ENCODE assay signal across 23 mouse cellular contexts in genomic region chr2:118689875-118690274, GRCm38 (mm10). TPM values are rescaled to one million over a fixed set of nuclear protein-coding genes. Genes with fewer than 3 reads are reported as not detected.
DNase-seq lines count a peak whose midpoint lies in the region; ATAC-seq and TF ChIP-seq lines count a peak whose summit lies in the region.
"Had no signal": no experiment of that assay in that cellular context is flagged by ENCODE, and none has a peak within 500 bp of the region (broad histone marks: within the 10 kb centered on the region; RNA-seq: fewer than 3 reads in every experiment).

No protein-coding gene starts in this region.

- no peaks in the 10 kb centered on the region for H3K36me3 ChIP-seq in kidney, adult 2 months (ENCODE audit: control insufficient read depth, insufficient read depth, low read length)
- no peaks in the 10 kb centered on the region for H3K36me3 ChIP-seq in kidney, embryonic 16.5 days (ENCODE audit: insufficient read depth, low read length)
- no peaks in the 10 kb centered on the region for H3K36me3 ChIP-seq in kidney, embryonic 15.5 days
- no peaks in the 10 kb centered on the region for H3K36me3 ChIP-seq in hindbrain, embryonic 11.5 days (ENCODE audit: control insufficient read depth, insufficient read depth, low read length)
- H3K36me3 ChIP-seq: embryonic facial prominence, embryonic 12.5 days; hindbrain, embryonic 12.5 days; limb, embryonic 12.5 days had no signal

- H3K4me1 ChIP-seq in kidney, adult 2 months (ENCODE audit: control insufficient read depth, insufficient read depth, low read length): no peaks in the 10 kb centered on the region; the same call in 1 of the 2 replicates
- H3K4me1 ChIP-seq in kidney, embryonic 16.5 days (ENCODE audit: insufficient read depth, low read length): no peaks in the 10 kb centered on the region
- no peaks in the 10 kb centered on the region for H3K4me1 ChIP-seq in kidney, embryonic 15.5 days
- no peaks in the 10 kb centered on the region for H3K4me1 ChIP-seq in hindbrain, embryonic 11.5 days (replicated peaks; ENCODE audit: control insufficient read depth, insufficient read depth, low read length)
- H3K4me1 ChIP-seq: embryonic facial prominence, embryonic 12.5 days; forebrain, embryonic 13.5 days; hindbrain, embryonic 12.5 days; limb, embryonic 12.5 days; megakaryocyte, embryonic 14.5 days; neural tube, embryonic 15.5 days had no signal

- TF ChIP-seq POLR2A in kidney, adult 2 months (IDR thresholded peaks at IDR 0.05; ENCODE audit: low read depth, low read length): no peak

- H3K9ac ChIP-seq in kidney, embryonic 16.5 days (replicated peaks; ENCODE audit: low read length): no peak overlapping the region
- no peak overlapping the region for H3K9ac ChIP-seq in kidney, embryonic 15.5 days
- no peak overlapping the region for H3K9ac ChIP-seq in hindbrain, embryonic 11.5 days (ENCODE audit: low read depth, low read length)
- H3K9ac ChIP-seq: embryonic facial prominence, embryonic 12.5 days; forebrain, embryonic 13.5 days; hindbrain, embryonic 12.5 days; limb, embryonic 12.5 days; neural tube, embryonic 15.5 days had no signal

- ATAC-seq in kidney, embryonic 16.5 days (ENCODE audit: low FRiP score, low TSS enrichment): no peak
- 0 out of 2 replicates have a peak, but pooled peaks have one; percentile 16 for ATAC-seq in kidney, embryonic 15.5 days (replicated peaks; ENCODE audit: low FRiP score)
- ATAC-seq in hindbrain, embryonic 11.5 days (ENCODE audit: low FRiP score): no peak
- ATAC-seq: forebrain, embryonic 13.5 days; intestine, postnatal 0 days; midbrain, embryonic 16.5 days had no signal

- peak; percentile 56 for DNase-seq in adrenal gland, postnatal 25 days
- no peak for DNase-seq in adrenal gland, postnatal 14 days
- peak; percentile 64 for DNase-seq in kidney, adult 2 months
- DNase-seq in 3134 (ENCODE audit: extremely low read depth, insufficient read length, low spot score): peak; percentile 57
- DNase-seq in hindbrain, embryonic 11.5 days (ENCODE audit: low spot score): no peak
- DNase-seq in lung, postnatal 14 days: no peak
- DNase-seq: cerebellum, adult 11-12 months; gastrocnemius, adult 2 months; lung, adult 2 months had no signal

- no peak for TF ChIP-seq CTCF in kidney, adult 2 months (conservative IDR thresholded peaks at IDR 0.05; ENCODE audit: insufficient read depth, insufficient read length, low read depth, low read length)

- no peak overlapping the region for H3K4me3 ChIP-seq in kidney, adult 2 months (ENCODE audit: insufficient read depth, low read depth, low read length)
- H3K4me3 ChIP-seq in kidney, embryonic 16.5 days (ENCODE audit: low read length): no peak overlapping the region
- no peak overlapping the region for H3K4me3 ChIP-seq in kidney, embryonic 15.5 days (replicated peaks)
- H3K4me3 ChIP-seq in hindbrain, embryonic 11.5 days (ENCODE audit: low read depth, low read length): no peak overlapping the region
- H3K4me3 ChIP-seq: embryonic facial prominence, embryonic 12.5 days; forebrain, embryonic 13.5 days; gastrocnemius, adult 2 months; hindbrain, embryonic 12.5 days; layer of hippocampus, adult 2 months; limb, embryonic 12.5 days; megakaryocyte, embryonic 14.5 days; neural tube, embryonic 15.5 days had no signal

- no peaks in the 10 kb centered on the region for H3K9me3 ChIP-seq in kidney, embryonic 16.5 days (ENCODE audit: low read length)
- H3K9me3 ChIP-seq in kidney, embryonic 15.5 days (replicated peaks): no peaks in the 10 kb centered on the region
- H3K9me3 ChIP-seq in hindbrain, embryonic 11.5 days (ENCODE audit: control insufficient read depth, low read length): no peaks in the 10 kb centered on the region
- H3K9me3 ChIP-seq: embryonic facial prominence, embryonic 12.5 days; forebrain, embryonic 13.5 days; hindbrain, embryonic 12.5 days; limb, embryonic 12.5 days; megakaryocyte, embryonic 14.5 days; neural tube, embryonic 15.5 days had no signal

- no peaks in the 10 kb centered on the region for H3K27me3 ChIP-seq in kidney, adult 2 months (replicated peaks; ENCODE audit: control insufficient read depth, insufficient read depth, low read length)
- H3K27me3 ChIP-seq in kidney, embryonic 16.5 days (ENCODE audit: insufficient read depth, low read length): peaks cover 8% of the 10 kb centered on the region; the same call in 1 of the 2 replicates
- H3K27me3 ChIP-seq in kidney, embryonic 15.5 days: peaks cover 41% of the 10 kb centered on the region
- peaks cover 3% of the 10 kb centered on the region; the same call in 1 of the 2 replicates for H3K27me3 ChIP-seq in hindbrain, embryonic 11.5 days (ENCODE audit: control insufficient read depth, insufficient read depth, low read length)

- no peak overlapping the region for H3K4me2 ChIP-seq in kidney, embryonic 16.5 days (replicated peaks; ENCODE audit: low read depth, low read length)
- no peak overlapping the region for H3K4me2 ChIP-seq in kidney, embryonic 15.5 days
- no peak overlapping the region for H3K4me2 ChIP-seq in hindbrain, embryonic 11.5 days (replicated peaks; ENCODE audit: low read depth, low read length)
- H3K4me2 ChIP-seq: embryonic facial prominence, embryonic 12.5 days; forebrain, embryonic 13.5 days; hindbrain, embryonic 12.5 days; limb, embryonic 12.5 days; liver, embryonic 11.5 days; neural tube, embryonic 15.5 days had no signal

- WGBS in kidney, adult 2 months: 60% methylated on average over 10 of the region's 10 CpGs
- WGBS in kidney, embryonic 16.5 days: 80% methylated on average over 10 of the region's 10 CpGs
- WGBS in kidney, embryonic 15.5 days: 75% methylated on average over 10 of the region's 10 CpGs
- 84% methylated on average over 10 of the region's 10 CpGs for WGBS in hindbrain, embryonic 11.5 days

- H3K27ac ChIP-seq in kidney, adult 2 months (ENCODE audit: insufficient read depth, low read depth, low read length): no peak overlapping the region
- H3K27ac ChIP-seq in kidney, embryonic 16.5 days (ENCODE audit: low read length): no peak overlapping the region
- H3K27ac ChIP-seq in kidney, embryonic 15.5 days: no peak overlapping the region
- no peak overlapping the region for H3K27ac ChIP-seq in hindbrain, embryonic 11.5 days (ENCODE audit: low read depth, low read length)
- H3K27ac ChIP-seq: embryonic facial prominence, embryonic 12.5 days; forebrain, embryonic 13.5 days; gastrocnemius, adult 2 months; hindbrain, embryonic 12.5 days; layer of hippocampus, adult 2 months; limb, embryonic 12.5 days; neural tube, embryonic 15.5 days had no signal

RNA-seq across cellular contexts. Expression of gene Ankrd63, which starts 13.9 kb away (rescaled TPM):
- total RNA-seq in adrenal gland, postnatal 25 days (2021): 0.27 and 0.67 TPM in 2 replicates
- 0.15 and 0.30 TPM in 2 replicates for total RNA-seq in adrenal gland, postnatal 14 days (2021)
- polyA plus RNA-seq in kidney, adult 2 months (2012; rRNA removed): 0.03 and 0.05 TPM in 2 replicates
- 0.25 and 0.30 TPM in 2 replicates for polyA plus RNA-seq in kidney, embryonic 16.5 days (2015; fragmentation: Nextera tagmentation; extraction: Ambion mirVana)
- 0.28 and 0.39 TPM in 2 replicates for polyA plus RNA-seq in kidney, embryonic 15.5 days (2015; fragmentation: Nextera tagmentation; extraction: Ambion mirVana)
- polyA plus RNA-seq in hindbrain, embryonic 11.5 days (2014; fragmentation: Nextera tagmentation; extraction: Ambion mirVana): not detected in 2 replicates
- total RNA-seq: ES-E14 had no signal
- polyA plus RNA-seq: embryonic facial prominence, embryonic 12.5 days; hindbrain, embryonic 12.5 days; limb, embryonic 12.5 days; liver, embryonic 11.5 days; midbrain, embryonic 16.5 days; neural tube, embryonic 15.5 days; thymus, postnatal 0 days had no signal

RNA-seq across cellular contexts. Expression of gene Pak6, which starts 26.8 kb away (rescaled TPM):
- 22.6 and 23.1 TPM in 2 replicates for total RNA-seq in adrenal gland, postnatal 25 days (2021)
- total RNA-seq in adrenal gland, postnatal 14 days (2021): 10.5 and 12.7 TPM in 2 replicates
- polyA plus RNA-seq in kidney, adult 2 months (2012; rRNA removed): 10.9 and 13.7 TPM in 2 replicates
- polyA plus RNA-seq in kidney, embryonic 16.5 days (2015; fragmentation: Nextera tagmentation; extraction: Ambion mirVana): 0.60 and 1.4 TPM in 2 replicates
- 0.84 and 1.3 TPM in 2 replicates for polyA plus RNA-seq in kidney, embryonic 15.5 days (2015; fragmentation: Nextera tagmentation; extraction: Ambion mirVana)
- 1.5 and 2.0 TPM in 2 replicates for polyA plus RNA-seq in hindbrain, embryonic 11.5 days (2014; fragmentation: Nextera tagmentation; extraction: Ambion mirVana)
- total RNA-seq: gastrocnemius, adult 2 months had no signal

RNA-seq across cellular contexts. Expression of gene Plcb2, which starts 38.4 kb away (rescaled TPM):
- total RNA-seq in adrenal gland, postnatal 25 days (2021): 0.76 and 2.1 TPM in 2 replicates
- total RNA-seq in adrenal gland, postnatal 14 days (2021): 1.1 and 8.7 TPM in 2 replicates
- polyA plus RNA-seq in kidney, adult 2 months (2012; rRNA removed): 1.9 and 3.7 TPM in 2 replicates
- 1.4 and 1.7 TPM in 2 replicates for polyA plus RNA-seq in kidney, embryonic 16.5 days (2015; fragmentation: Nextera tagmentation; extraction: Ambion mirVana)
- polyA plus RNA-seq in kidney, embryonic 15.5 days (2015; fragmentation: Nextera tagmentation; extraction: Ambion mirVana): 1.5 and 1.9 TPM in 2 replicates
- polyA plus RNA-seq in hindbrain, embryonic 11.5 days (2014; fragmentation: Nextera tagmentation; extraction: Ambion mirVana): 0.32 and 0.43 TPM in 2 replicates

RNA-seq across cellular contexts. Expression of gene Inafm2, which starts 55.7 kb away (rescaled TPM):
- 33.9 and 37.3 TPM in 2 replicates for total RNA-seq in adrenal gland, postnatal 25 days (2021)
- 28.8 and 30.0 TPM in 2 replicates for total RNA-seq in adrenal gland, postnatal 14 days (2021)
- polyA plus RNA-seq in kidney, adult 2 months (2012; rRNA removed): 8.1 and 8.7 TPM in 2 replicates
- 15.2 and 16.3 TPM in 2 replicates for polyA plus RNA-seq in kidney, embryonic 16.5 days (2015; fragmentation: Nextera tagmentation; extraction: Ambion mirVana)
- 14.0 and 15.6 TPM in 2 replicates for polyA plus RNA-seq in kidney, embryonic 15.5 days (2015; fragmentation: Nextera tagmentation; extraction: Ambion mirVana)
- 34.1 and 35.4 TPM in 2 replicates for polyA plus RNA-seq in hindbrain, embryonic 11.5 days (2014; fragmentation: Nextera tagmentation; extraction: Ambion mirVana)

Comparison
In these comparisons a context has a peak if more than half of its experiments do, and no peak if none do; other contexts are left out.
1. DNase-seq: peak in adrenal gland, postnatal 25 days (single experiment), kidney, adult 2 months (single experiment) and 3134 (single experiment); none in adrenal gland, postnatal 14 days (single experiment), hindbrain, embryonic 11.5 days (single experiment) and lung, postnatal 14 days (single experiment).